Comparison of ENCODE assay signal across 11 mouse cellular contexts in genomic region chr14:74899953-74900704, GRCm38 (mm10). TPM values are rescaled to one million over a fixed set of nuclear protein-coding genes. Genes with fewer than 3 reads are reported as not detected.
DNase-seq lines count a peak whose midpoint lies in the region; ATAC-seq lines count a peak whose summit lies in the region.
"Had no signal": no experiment of that assay in that cellular context is flagged by ENCODE, and none has a peak within 500 bp of the region (broad histone marks: within the 10 kb centered on the region; RNA-seq: fewer than 3 reads in every experiment).

No protein-coding gene starts in this region.

- H3K9ac ChIP-seq in forebrain, embryonic 12.5 days: no peak overlapping the region
- H3K9ac ChIP-seq: embryonic facial prominence, embryonic 12.5 days; limb, embryonic 12.5 days had no signal

- no peaks in the 10 kb centered on the region for H3K36me3 ChIP-seq in forebrain, embryonic 10.5 days (replicated peaks)
- no peaks in the 10 kb centered on the region for H3K36me3 ChIP-seq in forebrain, embryonic 12.5 days (replicated peaks)
- H3K36me3 ChIP-seq in megakaryocyte, embryonic 14.5 days (replicated peaks; ENCODE audit: low read length): no peaks in the 10 kb centered on the region
- H3K36me3 ChIP-seq: embryonic facial prominence, embryonic 12.5 days; limb, embryonic 12.5 days had no signal

- peaks cover 7% of the 10 kb centered on the region for H3K4me1 ChIP-seq in forebrain, embryonic 10.5 days
- H3K4me1 ChIP-seq in forebrain, embryonic 12.5 days: peaks cover 6% of the 10 kb centered on the region; the same call in 1 of the 2 replicates
- H3K4me1 ChIP-seq in megakaryocyte, embryonic 14.5 days: peaks cover 28% of the 10 kb centered on the region
- H3K4me1 ChIP-seq: limb, embryonic 12.5 days had no signal

- no peaks in the 10 kb centered on the region for H3K27me3 ChIP-seq in forebrain, embryonic 10.5 days (ENCODE audit: poor library complexity, severe bottlenecking)
- H3K27me3 ChIP-seq in forebrain, embryonic 12.5 days: no peaks in the 10 kb centered on the region
- no peaks in the 10 kb centered on the region for H3K27me3 ChIP-seq in megakaryocyte, embryonic 14.5 days (replicated peaks)
- H3K27me3 ChIP-seq: embryonic facial prominence, embryonic 12.5 days; limb, embryonic 12.5 days had no signal

- H3K9me3 ChIP-seq in forebrain, embryonic 10.5 days: no peaks in the 10 kb centered on the region
- H3K9me3 ChIP-seq in forebrain, embryonic 12.5 days: no peaks in the 10 kb centered on the region
- H3K9me3 ChIP-seq in megakaryocyte, embryonic 14.5 days: no peaks in the 10 kb centered on the region
- H3K9me3 ChIP-seq: embryonic facial prominence, embryonic 12.5 days; limb, embryonic 12.5 days had no signal

- no peak for ATAC-seq in forebrain, embryonic 12.5 days (ENCODE audit: low FRiP score)
- no peak for ATAC-seq in megakaryocyte, adult 5-6 weeks (ENCODE audit: poor library complexity, severe bottlenecking)

- H3K27ac ChIP-seq in forebrain, embryonic 10.5 days: peak overlapping the region; percentile 33; the same call in 1 of the 2 replicates
- no peak overlapping the region for H3K27ac ChIP-seq in forebrain, embryonic 12.5 days
- H3K27ac ChIP-seq: embryonic facial prominence, embryonic 12.5 days; limb, embryonic 12.5 days had no signal

- no peak for DNase-seq in forebrain, embryonic 10.5 days (ENCODE audit: extremely low spot score, low spot score)
- DNase-seq in heart, postnatal 4 days: peak; percentile 70
- peak; percentile 54 for DNase-seq in testis, postnatal 10 days (ENCODE audit: low spot score)
- DNase-seq in frontal cortex, adult 2 months (ENCODE audit: extremely low spot score in 1 of 2, low spot score in 1 of 2): no peak
- DNase-seq in right cerebral cortex, adult 18-20 months: no peak
- DNase-seq: thymus, postnatal 25 days had no signal

- no peak overlapping the region for H3K4me3 ChIP-seq in forebrain, embryonic 10.5 days
- H3K4me3 ChIP-seq in forebrain, embryonic 12.5 days (replicated peaks): no peak overlapping the region
- peak overlapping the region; percentile 19 for H3K4me3 ChIP-seq in megakaryocyte, embryonic 14.5 days (replicated peaks)
- H3K4me3 ChIP-seq: embryonic facial prominence, embryonic 12.5 days; limb, embryonic 12.5 days had no signal

- 76% methylated on average over 13 of the region's 13 CpGs for WGBS in forebrain, embryonic 10.5 days
- 70% methylated on average over 13 of the region's 13 CpGs for WGBS in forebrain, embryonic 12.5 days

- no peak overlapping the region for H3K4me2 ChIP-seq in forebrain, embryonic 12.5 days
- H3K4me2 ChIP-seq: embryonic facial prominence, embryonic 12.5 days; limb, embryonic 12.5 days had no signal

RNA-seq across cellular contexts. Expression of gene Lrch1, which starts 47.5 kb away (rescaled TPM):
- 6.4 and 6.5 TPM in 2 replicates for polyA plus RNA-seq in forebrain, embryonic 10.5 days (2016; fragmentation: Nextera tagmentation; extraction: Ambion mirVana)
- polyA plus RNA-seq in forebrain, embryonic 12.5 days (2016; fragmentation: Nextera tagmentation; extraction: Ambion mirVana): 12.6 and 13.6 TPM in 2 replicates
- 1.9 and 2.8 TPM in 2 replicates for polyA plus RNA-seq in megakaryocyte, embryonic 14.5 days (2012; ENCODE audit: insufficient read depth, low replicate concordance)
- total RNA-seq in megakaryocyte, adult 5-6 weeks (2015): 16.8 and 19.5 TPM in 2 replicates
- total RNA-seq in megakaryocyte, adult 5-6 weeks (2017): 17.2 and 18.2 TPM in 2 replicates
- 10 to 100 TPM; 18.7 to 26.3 TPM for total RNA-seq in heart, postnatal 4 days (2021)
- polyA plus RNA-seq in frontal cortex, adult 2 months (2012; rRNA removed): 14.6 and 16.1 TPM in 2 replicates

Comparison
In these comparisons a context has a peak if more than half of its experiments do, and no peak if none do; other contexts are left out.
1. DNase-seq: peak in heart, postnatal 4 days (single experiment) and testis, postnatal 10 days (single experiment); none in forebrain, embryonic 10.5 days (single experiment), frontal cortex, adult 2 months (0 of 2) and right cerebral cortex, adult 18-20 months (single experiment).